Mouse (Mus musculus): ENCODE measurements around the gene Phf21a. TPM values are rescaled to one million over a fixed set of nuclear protein-coding genes. Genes with fewer than 3 reads are reported as not detected.
"Not testable (repeated sequence)": the region's sequence is repeated elsewhere in the genome, so short reads cannot be mapped to it uniquely, and the experiment has no call there.

The Phf21a gene
- total RNA-seq, 1 experiment from 2014 or later: 68.1 TPM

- no peak for DNase-seq
Observed at GRCm38 (mm10) chr2:92382759-92383158, 289.8 kb downstream of the Phf21a start.

- no peak for DNase-seq
Observed at GRCm38 (mm10) chr2:92384101-92384500, 291.2 kb downstream of the Phf21a start.

DNA sequence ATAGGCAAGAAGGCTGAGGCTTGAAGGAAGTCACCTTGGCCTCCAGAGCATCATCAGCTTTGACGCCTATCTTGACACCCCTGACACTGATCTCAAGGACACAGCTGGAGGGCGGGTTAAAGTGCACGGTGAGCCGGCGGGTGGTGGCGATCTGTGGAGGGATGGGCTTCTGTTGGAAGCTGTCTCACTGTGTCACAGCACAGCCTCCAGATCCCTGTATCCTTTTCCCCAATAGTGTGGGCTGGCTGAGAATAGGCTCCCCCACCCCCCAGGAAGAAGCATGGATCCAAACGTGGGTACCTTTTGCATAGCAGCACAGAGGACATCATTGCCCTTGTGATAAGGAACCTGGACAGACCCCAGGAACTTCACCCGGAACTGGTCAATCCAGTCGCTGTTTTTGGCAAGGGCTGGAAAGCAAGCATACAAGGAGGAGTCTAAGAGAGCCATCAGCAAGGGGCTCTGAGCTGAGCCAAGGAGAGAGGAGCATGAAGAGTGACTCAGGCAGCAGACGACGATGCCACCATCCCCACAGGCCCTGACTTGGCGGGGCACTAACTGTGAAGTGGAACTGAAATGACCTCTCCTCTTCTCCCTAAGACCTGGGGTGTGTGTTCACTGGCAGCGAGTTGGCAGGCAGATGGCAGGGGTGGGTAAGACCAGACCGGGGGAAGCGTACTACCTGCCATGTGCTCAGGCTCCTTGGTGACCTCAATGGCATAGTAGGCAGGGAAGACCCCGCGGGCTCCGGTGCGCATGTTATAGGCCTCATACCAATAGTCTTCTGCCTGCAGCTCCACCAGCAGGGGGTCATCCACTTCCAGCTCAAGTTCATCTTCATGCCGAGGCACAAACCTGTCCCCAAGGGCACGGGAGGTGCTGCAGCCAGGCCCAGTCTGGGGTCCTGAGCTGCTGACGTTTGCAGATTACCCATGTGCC lies 292.5 kb downstream of the Phf21a start:
- no peak for DNase-seq

DNA sequence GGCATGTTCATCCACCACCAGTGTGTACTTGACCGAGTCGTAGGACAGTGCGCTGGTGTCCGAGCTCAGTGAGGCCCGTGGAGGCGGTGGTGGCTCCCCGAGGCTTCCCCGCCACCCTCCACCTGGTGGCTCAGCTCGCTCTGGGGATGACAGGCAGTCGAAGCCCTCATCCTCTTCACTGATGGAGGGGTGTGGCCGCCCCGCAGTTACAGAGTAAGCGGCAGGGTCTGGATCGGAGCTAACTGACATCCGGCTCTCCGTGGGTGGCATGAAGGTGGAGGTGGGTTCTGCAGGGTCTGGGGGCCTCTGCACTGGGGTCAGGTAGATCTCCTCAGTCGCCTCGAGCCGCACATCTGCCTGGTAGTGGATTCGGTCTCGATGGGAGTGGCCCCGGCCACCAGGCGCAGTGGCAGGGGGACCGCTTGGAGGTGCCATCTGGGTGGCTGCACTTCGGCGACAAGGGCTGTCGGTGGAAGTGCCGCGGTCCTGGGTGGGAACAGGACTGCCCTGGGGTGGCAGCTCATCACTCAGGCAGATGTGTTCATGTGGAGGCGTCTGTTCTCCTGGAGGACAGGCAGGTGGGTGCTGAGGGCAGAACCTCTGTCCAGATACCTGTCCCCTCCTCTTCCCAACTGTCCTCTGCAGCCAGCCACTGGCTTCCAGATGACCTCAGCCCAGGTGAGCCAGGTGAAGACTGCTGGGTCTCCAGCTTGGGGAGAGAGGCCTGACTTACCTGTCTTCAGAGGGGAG lies 294.1 kb downstream of the Phf21a start:
- no peak for DNase-seq

- no peak for DNase-seq
Observed at GRCm38 (mm10) chr2:92387646-92388045, 294.7 kb downstream of the Phf21a start.

DNA sequence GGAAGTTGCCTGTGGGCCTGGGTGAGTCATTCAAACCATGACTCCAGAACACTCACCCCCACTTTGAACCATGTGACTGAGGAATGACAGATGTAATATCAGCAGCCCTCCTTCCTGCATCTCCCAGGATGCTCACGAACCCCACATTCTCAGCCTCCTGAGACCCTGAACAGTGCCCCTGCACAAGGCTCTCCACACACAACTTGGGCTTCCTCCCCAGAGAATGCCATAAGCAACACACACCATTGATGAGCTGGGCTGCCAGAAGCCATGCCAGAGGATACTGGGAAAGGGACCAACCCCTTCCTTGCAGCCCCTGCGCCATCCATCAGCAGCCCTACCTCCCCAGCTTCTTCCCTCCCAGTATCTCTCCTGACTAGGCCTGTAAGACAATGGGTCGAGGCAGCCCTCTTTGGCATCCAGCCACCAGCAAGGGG lies 295.2 kb downstream of the Phf21a start:
- DNase-seq: no peak

- DNase-seq: peak; percentile 92
Observed at GRCm38 (mm10) chr2:92388891-92389641, 296.1 kb downstream of the Phf21a start.

- DNase-seq: no peak
Observed at GRCm38 (mm10) chr2:92389645-92390044, 296.7 kb downstream of the Phf21a start.

DNA sequence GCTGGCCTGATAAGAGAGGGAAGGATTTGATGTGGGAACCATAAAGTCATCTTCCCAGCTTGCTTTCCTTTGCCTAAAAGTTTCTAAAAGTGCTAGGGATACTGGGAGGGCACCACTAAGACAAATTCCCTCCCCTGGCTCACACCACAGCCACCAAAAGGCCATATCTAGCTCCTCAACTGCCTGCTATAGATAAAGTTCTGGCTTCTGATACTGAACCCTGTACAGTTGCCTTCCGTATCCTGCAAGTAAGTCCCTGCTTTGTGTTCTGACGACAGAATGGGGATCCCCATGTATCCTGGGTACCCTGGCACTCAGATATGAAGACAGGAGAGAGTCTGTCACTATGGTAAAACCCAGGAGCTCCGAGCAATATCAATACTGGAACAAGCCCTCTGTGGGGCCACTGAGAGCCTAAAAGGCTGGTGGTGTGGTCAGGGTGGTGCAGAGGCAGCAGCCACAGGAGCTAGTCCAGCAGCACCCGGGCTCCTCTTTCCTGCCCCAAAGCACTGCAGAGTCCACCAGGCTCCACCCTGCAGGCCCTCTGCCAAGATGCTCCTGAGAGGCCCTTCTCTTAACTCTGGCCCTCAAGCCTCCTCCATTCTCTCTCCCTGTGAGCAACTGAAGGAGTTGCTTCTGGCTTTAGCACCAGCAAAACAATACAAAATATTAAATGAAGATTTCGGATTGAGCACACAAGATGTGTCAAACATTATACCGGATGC lies 297.5 kb downstream of the Phf21a start:
- DNase-seq: no peak

- no peak for DNase-seq
Observed at GRCm38 (mm10) chr2:92391116-92391515, 298.2 kb downstream of the Phf21a start.

DNA sequence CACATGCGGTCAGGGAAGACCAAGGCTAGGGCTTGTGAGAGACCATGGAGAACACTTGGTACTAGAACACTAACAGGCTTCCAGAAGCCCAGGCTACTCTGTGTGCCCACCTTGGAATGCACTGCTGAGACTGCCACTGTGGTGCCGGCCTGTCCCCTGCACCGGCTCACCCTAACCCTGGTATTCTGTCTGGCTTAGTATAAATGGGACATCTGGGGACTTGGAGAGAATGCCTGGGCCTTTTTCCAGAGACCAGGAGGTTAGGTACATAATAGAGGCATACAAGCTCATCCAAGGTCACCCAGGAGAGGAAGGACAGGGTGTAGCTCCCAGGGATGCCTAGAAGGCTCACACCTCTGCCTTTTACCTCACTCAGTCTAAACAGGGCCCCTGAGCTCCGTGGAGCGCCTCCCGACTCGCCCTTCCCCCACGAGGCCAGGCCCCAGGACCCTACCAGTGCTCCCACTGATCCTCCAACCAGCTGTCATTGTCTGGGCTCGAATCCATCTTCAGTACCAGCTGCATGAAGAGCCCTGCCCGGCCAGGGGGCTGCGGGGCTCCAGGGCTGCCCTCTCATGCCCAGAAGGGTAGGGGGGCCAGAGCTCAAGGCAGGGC lies 298.9 kb downstream of the Phf21a start:
- no peak for DNase-seq

DNA sequence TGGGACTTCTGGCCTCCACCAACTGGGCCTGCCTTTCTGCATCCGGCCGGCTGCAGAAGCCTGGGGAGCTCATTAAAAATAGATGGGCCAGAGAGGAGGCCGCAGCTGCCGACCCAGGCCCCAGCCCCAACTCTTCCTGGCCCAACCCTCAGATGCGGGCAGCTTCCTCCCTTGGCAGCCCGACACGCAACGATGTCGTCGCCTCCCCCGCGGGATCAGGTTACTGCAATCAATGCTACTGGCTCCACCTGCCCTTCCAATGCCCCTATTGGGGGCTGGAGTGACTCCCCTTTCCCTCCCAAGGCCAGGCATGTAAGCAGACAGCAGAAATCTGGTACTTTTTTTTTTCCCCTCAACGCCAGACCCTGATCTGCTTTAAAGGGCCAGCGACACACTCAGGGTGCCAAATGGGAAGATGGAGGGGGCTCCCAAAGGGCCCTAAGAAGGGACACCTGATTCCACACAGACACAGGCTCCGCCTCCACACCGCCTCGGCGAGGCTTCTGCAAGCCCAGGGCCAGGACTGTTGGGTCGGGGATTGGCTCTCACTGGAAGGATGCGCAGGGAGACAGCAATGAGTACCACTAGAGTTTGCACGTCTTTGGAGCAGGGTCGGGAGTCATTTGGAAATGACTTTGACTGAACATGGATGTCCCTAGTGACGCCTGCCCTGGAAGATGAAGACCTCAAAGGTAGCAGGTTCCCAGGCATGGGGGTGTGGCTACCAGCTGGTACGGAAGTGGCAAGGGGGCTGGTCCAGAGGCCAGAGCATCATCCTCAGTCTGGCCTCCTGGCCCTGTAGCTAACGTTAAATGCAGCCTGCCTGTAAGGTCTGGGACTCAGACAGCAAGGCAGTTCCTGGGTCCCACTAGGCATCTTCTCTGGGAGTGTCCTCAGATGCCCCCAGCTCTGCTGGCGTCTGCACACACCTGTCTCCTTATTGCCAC lies 299.7 kb downstream of the Phf21a start:
- DNase-seq: peak; percentile 49

GRCm38 (mm10) chr2:92395535-92395934 lies 302.6 kb downstream of the Phf21a start:
- no peak for DNase-seq

DNA sequence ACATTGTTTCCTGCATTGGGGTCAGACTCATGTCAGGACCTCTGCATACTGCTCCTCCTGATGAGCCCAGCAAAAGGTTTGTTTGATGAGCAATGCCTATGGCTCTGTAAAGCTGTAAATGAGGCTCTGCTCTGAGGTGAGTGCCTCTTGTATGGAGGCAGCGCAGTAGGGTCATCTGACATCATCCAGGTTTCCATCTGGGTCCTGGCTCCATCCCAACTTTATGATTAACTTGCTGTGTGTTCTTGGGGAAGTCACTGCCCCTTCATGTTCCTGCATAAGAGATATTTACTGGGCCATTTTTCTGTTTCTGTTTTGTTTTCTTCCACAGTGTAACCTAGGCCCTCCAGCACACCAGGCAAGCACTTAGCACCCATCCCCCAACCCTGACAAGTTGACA lies 304.5 kb downstream of the Phf21a start:
- no peak for DNase-seq

DNA sequence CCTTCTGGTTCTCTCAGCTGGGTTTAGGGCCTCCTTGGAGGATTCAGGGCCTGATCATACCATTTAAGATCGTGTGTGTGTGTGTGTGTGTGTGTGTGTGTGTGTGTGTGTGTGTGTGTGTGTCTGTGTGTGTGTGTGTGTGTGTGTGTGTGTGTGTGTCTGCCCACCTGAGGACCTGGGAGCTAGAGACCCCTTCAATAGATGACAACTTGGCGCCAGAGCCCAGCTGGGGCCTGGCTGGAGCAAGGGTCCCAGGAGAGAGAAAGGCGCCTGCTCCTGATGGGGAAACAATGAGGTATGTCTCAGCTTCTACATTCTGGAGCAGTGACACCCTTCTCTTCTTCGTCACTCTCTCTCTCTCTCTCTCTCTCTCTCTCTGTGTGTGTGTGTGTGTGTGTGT lies 307.0 kb downstream of the Phf21a start:
- not testable (repeated sequence) for DNase-seq

DNA sequence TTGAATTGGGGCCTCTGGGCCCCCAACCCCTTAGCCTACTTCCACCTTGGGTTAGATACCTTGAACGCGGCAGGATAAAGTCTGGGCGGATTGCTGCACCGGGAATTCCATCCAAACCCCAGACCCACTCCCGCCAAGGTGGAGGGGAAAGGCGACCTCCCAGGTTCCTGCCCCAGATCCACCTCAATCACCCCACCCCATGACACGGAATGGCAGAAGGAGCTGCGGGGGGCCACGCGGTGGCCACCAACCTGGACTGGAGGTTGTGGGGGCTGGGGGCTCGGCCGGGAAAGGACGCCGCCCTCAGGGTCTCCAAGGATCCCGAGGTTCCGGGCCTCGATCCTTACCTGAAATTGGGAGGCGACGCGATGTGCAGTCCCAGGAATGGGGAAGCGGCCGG lies 307.8 kb downstream of the Phf21a start:
- DNase-seq: no peak

DNA sequence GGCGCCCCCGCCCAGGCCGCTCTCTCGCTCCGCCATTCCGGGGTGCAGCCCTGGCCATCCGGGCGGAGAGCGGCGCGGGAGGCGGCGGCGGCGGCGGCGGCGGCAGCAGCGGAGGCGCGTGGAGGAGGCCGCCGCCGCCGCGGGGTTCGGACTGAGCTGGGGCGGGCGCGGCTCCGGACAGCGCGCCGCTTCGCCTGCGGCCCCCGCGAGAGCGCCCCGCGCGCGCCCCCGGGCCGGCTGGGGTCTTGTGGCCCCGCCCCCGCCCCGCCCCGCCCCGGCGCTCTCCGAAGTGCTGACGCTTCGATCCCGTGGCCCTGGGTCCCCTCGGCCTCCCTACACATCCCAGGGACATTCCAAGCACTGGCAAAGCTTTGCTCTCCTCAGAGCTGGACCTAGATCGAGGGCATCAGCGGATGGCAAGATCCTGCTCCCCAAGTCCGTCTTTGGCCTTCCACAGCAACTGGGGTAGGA lies 308.2 kb downstream of the Phf21a start, which contains the start of gene Mapk8ip1:
Gene Mapk8ip1 (minus strand): TSS at position 173 of the 471 bp plus-strand sequence.
- peak; percentile 53 for DNase-seq

GRCm38 (mm10) chr2:92402591-92403326 lies 309.8 kb downstream of the Phf21a start:
- DNase-seq: no peak

- no peak for DNase-seq
Observed at GRCm38 (mm10) chr2:92403776-92404319, 310.9 kb downstream of the Phf21a start.
